Mouse (Mus musculus): Measurements from ENCODE around the gene Mark3. TPM values are rescaled to one million over a fixed set of nuclear protein-coding genes. Genes with fewer than 3 reads are reported as not detected.

Mark3 gene
- 123 TPM for polyA plus RNA-seq (2017; shearing (Covaris generic))

DNA sequence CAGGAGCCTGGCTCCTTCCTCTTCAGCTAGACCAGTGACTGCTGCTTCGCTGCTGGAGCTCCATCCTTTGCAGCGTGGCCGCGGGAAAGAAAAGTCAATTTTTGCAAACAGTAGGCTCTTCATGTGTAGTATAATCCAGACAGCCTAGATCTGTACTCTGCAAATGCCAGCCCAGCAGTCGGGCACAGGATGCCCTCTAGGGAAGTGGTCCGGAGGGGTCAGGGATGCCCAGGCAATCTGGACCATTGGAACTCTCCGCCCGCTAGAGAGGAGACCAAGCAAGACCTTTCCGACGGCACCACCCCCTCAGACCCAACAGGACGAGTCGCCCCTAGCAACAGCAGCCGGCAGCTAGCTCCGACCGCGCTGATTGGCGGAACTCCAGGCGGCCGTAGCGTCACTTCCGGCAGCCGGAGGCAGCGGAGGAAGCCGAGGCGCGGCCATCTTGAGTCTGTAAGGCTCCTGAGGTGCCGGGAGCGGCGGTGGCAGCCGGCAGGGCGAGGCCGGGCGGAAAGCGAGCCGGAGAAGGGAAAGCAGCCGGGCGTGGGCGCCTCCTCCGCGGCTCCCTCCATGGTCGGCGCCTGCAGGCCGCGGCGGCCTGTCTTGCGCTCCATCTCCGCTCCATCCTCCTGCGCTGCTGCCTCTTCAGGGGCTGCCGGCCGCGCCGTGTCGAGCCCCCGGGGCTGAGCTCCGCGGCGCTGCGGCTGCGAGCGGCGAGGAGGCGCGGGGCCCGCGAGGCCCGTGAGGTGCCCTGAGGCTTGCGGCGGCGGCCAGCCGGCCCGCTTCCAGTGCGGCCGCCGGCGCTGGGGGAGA is at the start of gene Mark3:
Gene Mark3, plus strand, starts transcription at position 450 of the 813 bp plus-strand sequence.

DNA sequence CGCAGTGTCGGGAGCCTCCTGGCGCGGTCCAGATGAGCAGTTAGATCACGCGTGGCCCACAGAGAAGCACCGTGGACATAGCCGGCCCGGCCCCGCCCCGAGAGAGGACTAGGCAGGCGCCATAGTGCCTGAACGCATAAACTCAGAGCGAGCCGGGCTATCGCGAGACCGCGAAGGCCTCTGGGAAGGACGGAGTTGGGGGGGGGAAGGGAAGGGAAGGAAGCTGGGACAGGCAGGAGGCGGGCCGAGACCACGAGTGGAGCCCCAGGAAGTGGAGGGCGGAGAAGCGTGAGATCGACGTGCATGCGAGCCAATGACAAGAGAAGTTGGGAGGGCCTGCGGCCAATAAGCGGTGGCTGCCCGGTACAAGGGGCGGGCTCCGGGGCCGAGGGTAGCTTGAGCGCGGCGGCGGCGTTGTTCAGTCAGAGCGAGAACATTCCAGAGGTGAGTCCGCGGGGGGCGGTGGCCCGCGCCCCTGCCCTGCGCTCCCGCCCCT is 36.5 kb upstream of the Mark3 start, which contains the start of gene Eif5:
Gene Eif5, plus strand, starts transcription at position 221 of the 496 bp plus-strand sequence.

DNA sequence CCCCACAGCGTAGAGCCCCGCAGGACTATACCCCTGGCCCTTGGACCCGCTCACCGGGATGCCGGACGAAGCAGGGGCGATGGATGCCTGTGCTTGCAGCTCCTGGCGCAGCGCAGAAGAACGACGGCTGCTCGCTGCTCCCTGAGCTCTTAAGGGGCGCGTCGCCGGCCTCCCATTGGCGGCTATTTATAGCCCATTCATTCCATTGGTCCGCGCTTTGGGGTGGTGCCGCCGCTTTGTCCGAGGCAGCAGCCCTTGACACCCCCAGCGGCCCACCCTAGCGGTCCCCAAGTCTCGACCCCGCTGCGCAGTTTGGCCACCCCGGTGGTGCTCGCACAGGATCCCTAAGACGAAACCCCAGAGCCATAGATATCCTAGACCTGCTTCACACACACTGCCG is 97.9 kb downstream of the Mark3 start, which contains the start of gene Ckb:
Gene Ckb, minus strand, starts transcription at position 163 of the 400 bp plus-strand sequence.

DNA sequence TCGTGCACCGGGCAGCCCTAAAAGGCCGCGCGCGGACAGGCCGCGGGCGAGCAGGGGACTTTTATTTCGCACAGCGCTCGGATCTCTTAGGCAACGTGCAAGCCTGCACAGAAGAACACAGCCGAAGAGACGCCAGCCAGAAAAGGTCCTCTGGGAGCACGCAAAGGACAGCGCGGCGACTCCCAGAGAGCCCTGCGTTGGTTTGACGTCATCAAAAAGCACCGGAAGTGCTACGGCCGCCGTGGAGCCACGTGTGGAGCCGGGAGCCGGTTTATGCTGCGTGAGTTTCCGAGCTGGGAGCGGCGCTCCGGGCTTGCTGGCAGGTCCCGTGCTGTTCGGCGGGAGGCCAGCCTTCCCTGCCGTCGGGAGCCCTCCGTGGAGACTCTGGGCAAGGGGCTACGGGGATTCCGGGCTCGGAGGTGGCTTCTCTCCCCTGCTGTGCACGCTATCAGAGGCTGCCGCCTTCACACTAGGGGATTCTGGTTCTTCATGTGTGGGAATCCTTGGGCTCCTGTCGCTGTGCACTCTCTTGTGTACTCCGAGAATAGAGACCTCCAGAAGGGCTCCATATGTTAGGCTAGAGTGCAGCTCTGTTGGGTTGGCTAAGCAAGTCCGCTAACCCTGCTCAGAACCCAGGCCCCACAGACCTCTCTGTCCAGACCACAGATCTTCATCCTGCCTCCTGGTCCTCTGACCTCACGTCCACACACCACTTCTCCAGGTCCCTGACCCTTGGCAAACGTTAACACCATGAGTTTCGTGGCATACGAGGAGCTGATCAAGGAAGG is 103.8 kb downstream of the Mark3 start, which contains the start of gene Trmt61a:
Gene Trmt61a, plus strand, starts transcription at position 224 of the 788 bp plus-strand sequence.

Other genes with a start within 250 kb of the Mark3 start
- not detected for gene Cdc42bpb, start 196.8 kb upstream of the Mark3 start, polyA plus RNA-seq (2017; shearing (Covaris generic))
- gene Lbhd2, start 167.7 kb upstream of the Mark3 start, polyA plus RNA-seq (2017; shearing (Covaris generic)), result not detected
- gene Exoc3l4, start 157.5 kb upstream of the Mark3 start, polyA plus RNA-seq (2017; shearing (Covaris generic)), result not detected
- gene Tnfaip2, start 132.1 kb upstream of the Mark3 start, polyA plus RNA-seq (2017; shearing (Covaris generic)), result not detected
- gene Gm266, start 88.7 kb upstream of the Mark3 start, polyA plus RNA-seq (2017; shearing (Covaris generic)), result not detected
- gene Eif5, start 36.5 kb upstream of the Mark3 start, polyA plus RNA-seq (2017; shearing (Covaris generic)), result 1,072 TPM
- gene Ckb, start 97.8 kb downstream of the Mark3 start, polyA plus RNA-seq (2017; shearing (Covaris generic)), result 26.9 TPM
- gene Trmt61a, start 103.6 kb downstream of the Mark3 start, polyA plus RNA-seq (2017; shearing (Covaris generic)), result 15.8 TPM
- gene Bag5, start 138.7 kb downstream of the Mark3 start, polyA plus RNA-seq (2017; shearing (Covaris generic)), result 61.4 TPM
- gene Apopt1, start 138.7 kb downstream of the Mark3 start, polyA plus RNA-seq (2017; shearing (Covaris generic)), result 36.0 TPM
- gene Klc1, start 184.3 kb downstream of the Mark3 start, polyA plus RNA-seq (2017; shearing (Covaris generic)), result 36.1 TPM
- gene Xrcc3, start 239.3 kb downstream of the Mark3 start, polyA plus RNA-seq (2017; shearing (Covaris generic)), result 3.6 TPM
- 7.2 TPM for gene Zfyve21, start 239.6 kb downstream of the Mark3 start, polyA plus RNA-seq (2017; shearing (Covaris generic))